Mouse (Mus musculus): ENCODE results near the gene Tcfl5.

Gene Tcfl5

GRCm38 (mm10) chr2:180642555-180643260, at the start of gene Tcfl5:
TSS of gene Tcfl5 (minus strand) at chr2:180642708.
- DNase-seq (ENCODE audit: inconsistent ontology term) = no peak

- no peak for DNase-seq (ENCODE audit: inconsistent ontology term)
Measured at GRCm38 (mm10) chr2:180689841-180690240, 47.3 kb upstream of the Tcfl5 start.

- DNase-seq (ENCODE audit: inconsistent ontology term) = no peak
Measured at GRCm38 (mm10) chr2:180684031-180684430, 41.5 kb upstream of the Tcfl5 start.

- no peak for DNase-seq (ENCODE audit: inconsistent ontology term)
Measured at GRCm38 (mm10) chr2:180683524-180683923, 41.0 kb upstream of the Tcfl5 start.

- DNase-seq (ENCODE audit: inconsistent ontology term) = no peak
Measured at GRCm38 (mm10) chr2:180681225-180681624, 38.7 kb upstream of the Tcfl5 start.

GRCm38 (mm10) chr2:180678609-180679140, 36.2 kb upstream of the Tcfl5 start:
- peak; percentile 59 for DNase-seq (ENCODE audit: inconsistent ontology term)

- DNase-seq (ENCODE audit: inconsistent ontology term) = no peak
Measured at GRCm38 (mm10) chr2:180676706-180677105, 34.2 kb upstream of the Tcfl5 start.

- DNase-seq (ENCODE audit: inconsistent ontology term) = no peak
Measured at GRCm38 (mm10) chr2:180662008-180662407, 19.5 kb upstream of the Tcfl5 start.

GRCm38 (mm10) chr2:180660521-180660920, 18.0 kb upstream of the Tcfl5 start:
- no peak for DNase-seq (ENCODE audit: inconsistent ontology term)

- peak; percentile 11 for DNase-seq (ENCODE audit: inconsistent ontology term)
Measured at GRCm38 (mm10) chr2:180659353-180660150, 17.0 kb upstream of the Tcfl5 start.

GRCm38 (mm10) chr2:180658381-180658780, 15.9 kb upstream of the Tcfl5 start:
- DNase-seq (ENCODE audit: inconsistent ontology term) = no peak

- peak; percentile 45 for DNase-seq (ENCODE audit: inconsistent ontology term)
Measured at GRCm38 (mm10) chr2:180657394-180658013, 15.0 kb upstream of the Tcfl5 start.

- no peak for DNase-seq (ENCODE audit: inconsistent ontology term)
Measured at GRCm38 (mm10) chr2:180655150-180655549, 12.6 kb upstream of the Tcfl5 start.

GRCm38 (mm10) chr2:180654666-180655065, 12.2 kb upstream of the Tcfl5 start:
- no peak for DNase-seq (ENCODE audit: inconsistent ontology term)

GRCm38 (mm10) chr2:180646841-180647240, 4.3 kb upstream of the Tcfl5 start:
- no peak for DNase-seq (ENCODE audit: inconsistent ontology term)

- no peak for DNase-seq (ENCODE audit: inconsistent ontology term)
Measured at GRCm38 (mm10) chr2:180643626-180644025, 1.1 kb upstream of the Tcfl5 start.

GRCm38 (mm10) chr2:180641576-180642554, 643 bp downstream of the Tcfl5 start:
- DNase-seq (ENCODE audit: inconsistent ontology term) = peak; percentile 16

GRCm38 (mm10) chr2:180611882-180612281, 30.6 kb downstream of the Tcfl5 start:
- no peak for DNase-seq (ENCODE audit: inconsistent ontology term)

- no peak for DNase-seq (ENCODE audit: inconsistent ontology term)
Measured at GRCm38 (mm10) chr2:180610283-180610682, 32.2 kb downstream of the Tcfl5 start.

GRCm38 (mm10) chr2:180604781-180605180, 37.7 kb downstream of the Tcfl5 start:
- DNase-seq (ENCODE audit: inconsistent ontology term) = no peak

- peak; percentile 95 for DNase-seq (ENCODE audit: inconsistent ontology term)
Measured at GRCm38 (mm10) chr2:180600569-180601021, 41.9 kb downstream of the Tcfl5 start.
